In genomic region chr6:31625055-31625454, GRCm38 (mm10) we compare ENCODE assay signal across 16 mouse cellular contexts.
"Had no signal": no experiment of that assay in that cellular context is flagged by ENCODE, and none has a peak within 500 bp of the region (broad histone marks: within the 10 kb centered on the region; RNA-seq: fewer than 3 reads in every experiment).

No protein-coding gene starts in this region.

- H3K4me1 ChIP-seq: limb, embryonic 15.5 days; neural tube, embryonic 13.5 days; stomach, embryonic 15.5 days had no signal

- DNase-seq: kidney, adult 8-10 months; kidney, postnatal 25 days; layer of hippocampus, adult 9-11 months; layer of hippocampus, postnatal 36 days; lung, embryonic 14.5 days; lung, postnatal 10 days; lung, postnatal 4 days; right cerebral cortex, postnatal 14 days; thymus, postnatal 36 days had no signal

- H3K4me3 ChIP-seq: limb, embryonic 15.5 days; midbrain, embryonic 12.5 days; neural tube, embryonic 13.5 days; stomach, embryonic 15.5 days had no signal

- H3K9me3 ChIP-seq: limb, embryonic 15.5 days; midbrain, embryonic 12.5 days; neural tube, embryonic 13.5 days; stomach, embryonic 15.5 days had no signal

- H3K36me3 ChIP-seq: limb, embryonic 15.5 days; midbrain, embryonic 12.5 days; neural tube, embryonic 13.5 days; stomach, embryonic 15.5 days had no signal

- H3K4me2 ChIP-seq: limb, embryonic 15.5 days; lung, embryonic 14.5 days; midbrain, embryonic 12.5 days; neural tube, embryonic 13.5 days; stomach, embryonic 15.5 days had no signal

- H3K27me3 ChIP-seq: limb, embryonic 15.5 days; megakaryocyte, embryonic 14.5 days; midbrain, embryonic 12.5 days; neural tube, embryonic 13.5 days; stomach, embryonic 15.5 days had no signal

- ATAC-seq: intestine, postnatal 0 days; midbrain, embryonic 16.5 days had no signal

- H3K27ac ChIP-seq: limb, embryonic 15.5 days; midbrain, embryonic 12.5 days; neural tube, embryonic 13.5 days; stomach, embryonic 15.5 days had no signal

- H3K9ac ChIP-seq: limb, embryonic 15.5 days; lung, embryonic 14.5 days; midbrain, embryonic 12.5 days; neural tube, embryonic 13.5 days; stomach, embryonic 15.5 days had no signal
